Mouse (Mus musculus): ENCODE measurements around the gene Zmym2. TPM values are rescaled to one million over a fixed set of nuclear protein-coding genes. Genes with fewer than 3 reads are reported as not detected.

Gene Zmym2
- polyA plus RNA-seq, 1 experiment = 16.6 TPM

- Histone ChIP-seq H3K4me3 (ENCODE audit: control insufficient read depth, insufficient read depth, low read length) (no peak overlapping the region), H3K4me1 (replicated peaks; ENCODE audit: control insufficient read depth, insufficient read depth, low read length) (no peaks in the 10 kb centered on the region), H3K27me3 (ENCODE audit: control insufficient read depth, insufficient read depth, low read length) (no peaks in the 10 kb centered on the region), H3K27ac (ENCODE audit: control insufficient read depth, insufficient read depth, low read length) (no peak overlapping the region), H3K36me3 (ENCODE audit: control insufficient read depth, insufficient read depth, low read length) (peaks cover 12% of the 10 kb centered on the region)
- peak; percentile 24 for DNase-seq
- 76% methylated on average over 2 of the region's 2 CpGs for WGBS
- no peak for TF ChIP-seq POLR2A (IDR thresholded peaks at IDR 0.05; ENCODE audit: control insufficient read depth, extremely low read depth, insufficient read depth, low read length, poor library complexity)
- TF ChIP-seq CTCF (IDR thresholded peaks at IDR 0.05; ENCODE audit: borderline replicate concordance, control insufficient read depth, extremely low read depth, insufficient read depth, low read length, poor library complexity) = no peak
Observed at GRCm38 (mm10) chr14:56963969-56964734, 77.7 kb downstream of the Zmym2 start.

GRCm38 (mm10) chr14:56969653-56970052 lies 83.2 kb downstream of the Zmym2 start:
- WGBS = 86% methylated on average over 8 of the region's 8 CpGs
- no peaks in the 10 kb centered on the region for H3K27me3 ChIP-seq (ENCODE audit: control insufficient read depth, insufficient read depth, low read length)
- no peak for DNase-seq
- no peaks in the 10 kb centered on the region for H3K36me3 ChIP-seq (ENCODE audit: control insufficient read depth, insufficient read depth, low read length)
- no peaks in the 10 kb centered on the region for H3K4me1 ChIP-seq (replicated peaks; ENCODE audit: control insufficient read depth, insufficient read depth, low read length)
- no peak overlapping the region for H3K27ac ChIP-seq (ENCODE audit: control insufficient read depth, insufficient read depth, low read length)
- no peak overlapping the region for H3K4me3 ChIP-seq (ENCODE audit: control insufficient read depth, insufficient read depth, low read length)
- TF ChIP-seq POLR2A (IDR thresholded peaks at IDR 0.05; ENCODE audit: control insufficient read depth, extremely low read depth, insufficient read depth, low read length, poor library complexity) (no peak), CTCF (IDR thresholded peaks at IDR 0.05; ENCODE audit: borderline replicate concordance, control insufficient read depth, extremely low read depth, insufficient read depth, low read length, poor library complexity) (no peak)

- 49% methylated on average over 11 of the region's 11 CpGs for WGBS
Observed at GRCm38 (mm10) chr14:56970160-56970559, 83.7 kb downstream of the Zmym2 start.

GRCm38 (mm10) chr14:56978045-56978655 lies 91.7 kb downstream of the Zmym2 start:
- no peak overlapping the region for H3K4me3 ChIP-seq (ENCODE audit: control insufficient read depth, insufficient read depth, low read length)
- no peak overlapping the region for H3K27ac ChIP-seq (ENCODE audit: control insufficient read depth, insufficient read depth, low read length)
- DNase-seq = no peak
- no peaks in the 10 kb centered on the region for H3K36me3 ChIP-seq (ENCODE audit: control insufficient read depth, insufficient read depth, low read length)
- 71% methylated on average over 8 of the region's 8 CpGs for WGBS
- H3K4me1 ChIP-seq (replicated peaks; ENCODE audit: control insufficient read depth, insufficient read depth, low read length) = no peaks in the 10 kb centered on the region
- TF ChIP-seq POLR2A (IDR thresholded peaks at IDR 0.05; ENCODE audit: control insufficient read depth, extremely low read depth, insufficient read depth, low read length, poor library complexity) (no peak), CTCF (IDR thresholded peaks at IDR 0.05; ENCODE audit: borderline replicate concordance, control insufficient read depth, extremely low read depth, insufficient read depth, low read length, poor library complexity) (no peak)
- H3K27me3 ChIP-seq (ENCODE audit: control insufficient read depth, insufficient read depth, low read length) = no peaks in the 10 kb centered on the region

More at GRCm38 (mm10) chr14:56970160-56970559, 83.7 kb downstream of the Zmym2 start:
- Histone ChIP-seq H3K4me3 (ENCODE audit: control insufficient read depth, insufficient read depth, low read length) (no peak overlapping the region), H3K27ac (ENCODE audit: control insufficient read depth, insufficient read depth, low read length) (no peak overlapping the region), H3K36me3 (ENCODE audit: control insufficient read depth, insufficient read depth, low read length) (no peaks in the 10 kb centered on the region), H3K27me3 (ENCODE audit: control insufficient read depth, insufficient read depth, low read length) (no peaks in the 10 kb centered on the region), H3K4me1 (replicated peaks; ENCODE audit: control insufficient read depth, insufficient read depth, low read length) (no peaks in the 10 kb centered on the region)
- TF ChIP-seq CTCF (IDR thresholded peaks at IDR 0.05; ENCODE audit: borderline replicate concordance, control insufficient read depth, extremely low read depth, insufficient read depth, low read length, poor library complexity) (no peak), POLR2A (IDR thresholded peaks at IDR 0.05; ENCODE audit: control insufficient read depth, extremely low read depth, insufficient read depth, low read length, poor library complexity) (no peak)
- no peak for DNase-seq

- Histone ChIP-seq H3K36me3 (ENCODE audit: control insufficient read depth, insufficient read depth, low read length) (no peaks in the 10 kb centered on the region), H3K4me1 (replicated peaks; ENCODE audit: control insufficient read depth, insufficient read depth, low read length) (no peaks in the 10 kb centered on the region), H3K4me3 (ENCODE audit: control insufficient read depth, insufficient read depth, low read length) (no peak overlapping the region), H3K27ac (ENCODE audit: control insufficient read depth, insufficient read depth, low read length) (no peak overlapping the region), H3K27me3 (ENCODE audit: control insufficient read depth, insufficient read depth, low read length) (no peaks in the 10 kb centered on the region)
- WGBS = 79% methylated on average over 4 of the region's 4 CpGs
- TF ChIP-seq POLR2A (IDR thresholded peaks at IDR 0.05; ENCODE audit: control insufficient read depth, extremely low read depth, insufficient read depth, low read length, poor library complexity) = no peak
- no peak for TF ChIP-seq CTCF (IDR thresholded peaks at IDR 0.05; ENCODE audit: borderline replicate concordance, control insufficient read depth, extremely low read depth, insufficient read depth, low read length, poor library complexity)
- DNase-seq = no peak
Observed at GRCm38 (mm10) chr14:56988621-56989020, 102.2 kb downstream of the Zmym2 start.

Other genes with a start within 250 kb of the Zmym2 start
- gene Mphosph8, start 218.4 kb upstream of the Zmym2 start, polyA plus RNA-seq (2012; rRNA removed) = 5.3 and 6.9 TPM in 2 replicates
- gene Pspc1, start 108.3 kb upstream of the Zmym2 start, polyA plus RNA-seq (2012; rRNA removed) = 10.4 and 12.4 TPM in 2 replicates
- 5.0 and 6.9 TPM in 2 replicates for gene Zmym5, start 74.9 kb upstream of the Zmym2 start, polyA plus RNA-seq (2012; rRNA removed)
- gene Gja3, start 171.4 kb downstream of the Zmym2 start, polyA plus RNA-seq (2012; rRNA removed) = 0.13 and 1.0 TPM in 2 replicates
- gene Gjb2, start 218.0 kb downstream of the Zmym2 start, polyA plus RNA-seq (2012; rRNA removed) = 4.9 and 6.1 TPM in 2 replicates
- not detected in 2 replicates for gene Gm4491, start 229.2 kb downstream of the Zmym2 start, polyA plus RNA-seq (2012; rRNA removed)
- gene Gjb6, start 247.0 kb downstream of the Zmym2 start, polyA plus RNA-seq (2012; rRNA removed) = 0.89 and 1.4 TPM in 2 replicates

All from thymus, adult 2 months (tissue).